Mouse (Mus musculus) cerebellum, postnatal 25 days (tissue): Measurements from ENCODE around the gene Sult4a1.

Source experiments
- DNase-seq, 2 experiments: peaks; one replicate each; pipeline ENCODE4 v3.0.0; 2021; ENCODE audit warnings: mixed read lengths in 2 of 2

The Sult4a1 gene

DNA sequence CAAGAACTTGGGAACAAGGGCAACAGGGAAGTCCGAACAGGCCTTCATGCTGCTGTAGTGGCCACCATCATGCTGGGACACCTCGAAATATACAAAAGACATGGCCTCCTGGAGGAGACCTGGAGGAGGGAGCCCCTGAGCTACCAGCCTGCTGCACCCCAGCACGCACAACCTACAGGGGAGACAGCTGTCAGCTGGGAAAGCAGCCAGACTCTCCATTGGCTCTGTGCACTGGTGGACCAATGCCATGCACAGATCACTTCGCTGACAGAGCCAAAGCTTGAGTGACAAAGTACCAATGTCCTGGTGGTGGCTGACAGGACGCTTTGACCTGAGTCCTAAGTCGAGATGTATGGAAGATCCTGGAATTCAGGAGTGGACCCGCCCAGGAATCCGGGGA lies 9.5 kb downstream of the Sult4a1 start:
- peak; percentile 85 to 86 for DNase-seq

DNA sequence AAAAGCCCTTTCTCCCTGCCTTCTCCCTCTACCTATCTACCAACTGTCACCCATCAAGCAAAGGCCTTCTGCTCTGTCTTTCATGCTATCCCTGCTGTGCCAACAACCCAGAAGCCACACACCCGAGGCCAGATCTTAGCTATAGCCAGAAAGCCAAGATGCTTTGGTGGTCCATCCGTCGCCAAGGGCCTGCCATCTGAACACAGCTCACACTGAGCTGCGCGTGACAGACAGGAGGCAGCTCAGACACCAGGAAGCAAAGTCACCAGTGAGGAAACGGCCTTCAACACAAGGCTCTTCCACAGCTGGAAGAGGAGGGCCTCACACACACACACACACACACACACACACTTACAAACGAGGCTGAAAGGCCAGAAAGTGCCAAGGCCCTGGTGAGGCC lies 10.6 kb downstream of the Sult4a1 start:
- DNase-seq, result peak; percentile 26 to 38

DNA sequence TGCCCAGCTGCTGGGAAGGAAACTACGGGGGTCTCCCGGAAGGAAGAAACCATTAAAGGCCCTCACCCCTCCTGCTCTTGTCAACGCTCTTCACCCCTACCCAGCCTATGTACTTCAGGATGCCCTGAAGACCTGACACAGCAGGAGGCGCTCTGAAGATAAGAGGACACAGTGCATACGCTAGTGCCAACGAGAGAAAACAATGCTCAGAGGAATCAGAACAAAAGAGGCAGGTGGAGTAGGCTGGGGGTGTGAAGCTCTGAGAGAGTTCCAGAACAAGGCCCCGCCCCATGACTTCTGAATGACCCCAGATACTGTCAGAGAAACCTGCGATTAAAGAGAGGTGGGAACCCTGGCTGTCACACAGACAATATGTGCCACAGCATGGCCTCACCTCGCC lies 18.8 kb downstream of the Sult4a1 start:
- DNase-seq, result no peak

DNA sequence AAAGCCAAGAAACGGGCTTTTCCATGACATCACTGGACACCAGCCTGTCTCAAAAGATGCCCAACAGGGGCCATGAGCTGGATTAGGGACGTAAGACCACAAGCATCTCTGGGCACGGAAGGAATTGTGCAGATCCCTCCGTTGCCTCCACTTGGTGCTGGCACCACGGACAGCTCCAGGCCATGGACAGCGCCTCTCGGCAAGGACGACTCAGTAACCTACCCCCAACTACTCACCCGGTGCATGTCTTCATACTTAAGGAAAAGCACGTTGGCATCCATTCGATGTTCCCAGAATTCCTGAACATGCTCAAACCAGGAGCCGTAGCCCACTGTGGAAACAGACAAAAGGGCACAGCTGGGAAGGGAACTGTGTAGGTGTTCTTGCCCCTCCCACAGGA lies 19.2 kb downstream of the Sult4a1 start:
- DNase-seq, result peak in 1 of 2 experiments; percentile 22

DNA sequence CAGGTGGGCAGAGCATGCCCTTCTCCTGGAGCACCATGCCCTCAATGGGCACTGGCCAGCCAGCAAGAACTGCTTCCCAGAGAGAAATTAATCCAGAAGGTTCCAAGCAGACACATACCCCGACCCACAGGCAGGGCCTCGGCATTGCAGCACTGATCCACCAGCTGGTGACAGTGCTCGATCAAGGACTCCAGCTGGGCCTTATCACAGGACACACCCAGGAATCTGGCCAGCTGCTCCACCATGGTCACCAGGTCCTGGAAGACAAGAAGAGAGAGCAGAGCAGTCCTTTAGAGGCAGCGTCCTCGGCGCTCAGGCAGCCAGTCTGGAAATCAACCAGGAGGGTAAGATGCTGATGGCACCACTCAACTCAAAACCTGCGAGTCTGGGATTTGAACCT lies 25.5 kb downstream of the Sult4a1 start:
- DNase-seq, result no peak

DNA sequence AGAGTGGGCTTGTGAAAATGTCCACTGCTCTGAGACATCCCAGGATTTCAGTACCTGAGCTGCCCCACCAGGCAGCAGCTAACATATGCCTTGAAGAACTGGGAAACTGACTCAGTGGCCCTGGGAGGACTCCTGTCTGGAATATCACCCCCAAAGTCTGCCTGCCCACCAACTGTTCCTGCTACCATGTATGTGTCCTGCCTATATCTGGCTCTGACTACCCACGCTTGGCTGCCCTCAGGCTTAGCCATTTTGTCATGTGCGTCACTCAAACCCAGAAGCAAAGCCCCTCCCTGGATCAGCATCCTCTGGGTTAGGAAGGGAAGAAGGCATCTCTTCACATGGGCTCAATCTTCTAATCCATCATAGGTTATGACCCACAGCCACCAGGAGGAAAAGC lies 26.0 kb downstream of the Sult4a1 start:
- DNase-seq, result no peak

DNA sequence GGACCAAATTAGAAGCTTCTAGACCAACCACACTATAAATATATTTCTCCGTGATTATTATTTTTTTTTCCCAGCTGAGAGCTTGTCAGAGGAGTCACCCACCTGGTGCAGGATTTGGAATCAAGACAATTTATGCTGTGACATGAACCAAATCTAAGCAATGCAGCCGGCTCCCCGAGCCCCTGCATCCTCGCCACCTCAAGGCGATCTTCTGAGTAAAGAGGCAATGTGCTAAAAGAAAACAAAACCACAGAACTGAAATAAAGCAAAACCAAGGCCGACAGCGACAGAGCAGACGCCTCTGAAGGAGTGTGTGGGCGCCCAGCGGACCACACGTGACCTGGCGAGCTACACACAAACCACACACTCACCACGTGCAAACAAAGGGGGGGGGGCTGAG lies 26.9 kb downstream of the Sult4a1 start:
- no peak for DNase-seq

DNA sequence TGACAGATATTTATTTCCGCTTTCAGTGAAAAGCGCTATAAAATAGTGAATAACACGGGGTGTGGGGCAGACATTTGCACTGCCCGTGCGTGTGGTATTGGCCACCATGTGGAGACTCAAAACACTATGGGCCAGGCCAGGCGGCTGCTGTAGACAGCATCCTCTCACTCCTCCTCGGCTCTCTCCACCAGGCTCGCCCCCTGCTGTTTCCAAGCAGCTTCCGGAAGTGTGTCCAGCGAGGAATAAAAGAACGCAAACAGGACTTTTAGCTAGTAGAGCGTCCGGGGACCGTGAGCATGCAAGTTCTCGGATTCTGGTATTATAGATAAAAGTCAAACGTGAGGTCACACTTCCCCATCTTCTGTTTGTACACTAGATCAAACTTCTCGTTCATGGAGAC lies 28.4 kb downstream of the Sult4a1 start:
- DNase-seq, result no peak

DNA sequence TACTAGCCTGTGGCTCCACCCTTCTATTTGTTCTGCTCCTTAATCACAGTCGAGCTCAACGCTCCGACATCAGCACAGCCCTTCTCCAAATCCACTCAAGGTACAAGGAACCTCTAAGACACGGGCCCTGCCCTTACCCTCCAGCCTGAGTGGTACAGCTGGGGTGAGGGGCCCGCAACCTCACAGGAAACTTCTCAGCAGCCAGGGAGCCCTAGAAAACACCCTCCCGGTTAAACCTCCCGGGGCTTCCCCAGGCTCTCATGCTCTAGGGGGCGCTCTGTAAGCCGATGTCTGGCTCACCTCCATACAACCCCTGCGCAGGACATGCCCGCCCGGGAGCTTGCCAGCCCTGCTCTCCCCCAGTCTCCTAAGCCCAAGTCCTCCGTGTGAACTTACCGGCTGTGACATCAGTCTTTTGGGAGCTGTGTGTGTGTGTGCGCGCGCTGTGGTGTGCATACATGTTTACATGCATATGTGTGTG lies 30.8 kb downstream of the Sult4a1 start:
- peak; percentile 52 to 66 for DNase-seq

DNA sequence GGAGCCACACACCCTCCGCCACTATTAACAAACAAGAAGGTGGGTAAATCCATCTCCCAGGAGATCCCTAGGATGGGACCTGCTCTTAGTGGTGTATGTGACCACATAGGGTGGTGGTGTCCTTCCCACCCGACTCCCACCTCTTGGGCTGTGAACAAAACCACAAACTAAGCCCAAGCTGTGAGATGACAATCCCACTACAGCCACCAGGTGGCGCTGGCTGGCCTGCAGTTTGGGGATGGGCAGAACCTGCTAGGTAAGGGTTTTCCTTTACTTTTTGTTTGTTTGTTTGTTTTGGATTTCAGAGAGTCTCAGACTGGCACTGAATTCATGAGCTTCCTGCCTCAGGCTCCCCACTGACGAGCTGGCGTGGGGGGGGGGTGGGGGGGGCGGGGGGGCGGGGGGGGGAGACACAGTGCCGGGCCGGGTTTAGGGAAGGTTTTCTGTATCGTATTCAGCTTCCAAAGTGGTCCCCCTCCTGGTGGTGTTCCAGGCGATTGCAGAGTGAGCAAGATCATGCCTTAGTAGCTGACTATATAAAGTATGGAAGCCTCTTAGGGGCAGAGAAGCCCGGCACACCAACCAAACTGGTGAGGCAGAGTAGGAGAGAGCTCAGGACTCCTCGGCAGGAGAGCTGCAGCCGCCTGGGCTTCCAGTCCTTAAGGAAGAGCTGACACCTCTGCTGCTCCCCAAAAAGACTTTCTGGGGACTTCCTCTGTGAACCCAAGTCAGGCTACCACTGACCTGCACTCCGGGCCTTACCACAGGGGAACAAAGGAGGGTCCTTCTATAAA lies 31.4 kb downstream of the Sult4a1 start:
- peak; percentile 85 to 89 for DNase-seq

DNA sequence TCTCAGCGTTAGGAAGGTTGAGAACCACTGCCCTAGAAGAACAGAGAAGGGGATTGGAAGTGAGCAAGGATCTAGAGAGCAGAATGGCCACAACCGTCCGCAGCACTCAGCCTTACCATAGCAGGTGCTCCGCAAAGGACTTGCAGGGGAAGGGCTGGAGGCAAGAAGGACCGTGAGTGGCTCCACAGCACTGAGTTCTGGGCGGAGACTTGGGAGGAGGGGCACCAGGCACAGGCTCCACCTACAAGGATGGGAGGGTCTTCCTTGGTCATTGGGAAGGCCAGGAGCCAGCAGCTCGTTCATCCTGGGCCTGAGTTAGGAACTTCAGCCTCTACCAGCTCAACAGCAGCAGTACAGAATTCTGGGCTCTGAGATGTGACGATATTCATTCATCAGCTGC lies 32.5 kb downstream of the Sult4a1 start:
- no peak for DNase-seq

DNA sequence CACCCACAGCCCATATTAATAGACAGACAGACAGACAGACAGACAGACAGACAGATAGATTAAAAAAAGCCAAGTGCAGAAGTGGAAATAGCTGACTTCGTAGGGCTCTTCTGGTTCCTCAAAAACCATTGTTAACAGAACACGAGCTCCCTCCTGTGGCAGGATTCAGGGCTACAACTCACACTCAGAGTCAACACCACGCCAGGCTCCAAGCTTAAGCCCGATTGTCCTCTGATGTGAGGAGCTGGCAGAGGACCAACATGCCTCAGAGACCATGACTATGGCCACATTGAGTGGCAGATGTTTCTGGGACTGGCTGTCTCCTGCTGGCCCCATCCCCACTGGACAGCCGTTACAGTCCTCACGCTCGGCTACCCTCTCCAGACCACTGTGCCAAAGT lies 33.3 kb downstream of the Sult4a1 start:
- DNase-seq, result peak; percentile 80 to 87

DNA sequence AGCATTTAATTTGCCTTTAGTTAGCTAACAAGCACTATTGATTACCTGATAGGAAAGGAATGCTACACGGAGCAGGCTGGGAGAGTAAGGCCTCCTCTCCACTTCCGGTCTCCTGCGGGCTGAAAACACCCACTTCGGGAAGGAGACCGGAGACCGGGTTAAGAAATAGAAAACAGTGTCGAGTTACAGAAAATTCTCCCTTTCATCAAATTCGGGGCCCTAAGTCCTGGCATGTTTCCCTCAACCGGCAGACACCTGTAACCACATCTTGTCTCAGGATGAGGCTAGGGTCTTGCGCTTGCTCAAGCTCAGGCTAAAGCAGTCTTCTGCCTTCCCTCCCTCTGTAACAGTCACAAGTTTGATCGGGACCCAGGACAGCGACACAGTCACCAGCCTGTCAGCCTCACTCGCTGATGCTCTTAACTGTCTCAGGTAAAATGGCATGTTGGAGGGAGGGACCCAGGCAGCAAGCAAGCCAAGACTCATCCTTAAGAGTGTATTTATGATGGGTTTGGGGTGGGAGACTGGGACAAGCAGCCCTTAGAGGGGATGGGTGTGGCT lies 35.4 kb downstream of the Sult4a1 start:
- DNase-seq, result no peak

DNA sequence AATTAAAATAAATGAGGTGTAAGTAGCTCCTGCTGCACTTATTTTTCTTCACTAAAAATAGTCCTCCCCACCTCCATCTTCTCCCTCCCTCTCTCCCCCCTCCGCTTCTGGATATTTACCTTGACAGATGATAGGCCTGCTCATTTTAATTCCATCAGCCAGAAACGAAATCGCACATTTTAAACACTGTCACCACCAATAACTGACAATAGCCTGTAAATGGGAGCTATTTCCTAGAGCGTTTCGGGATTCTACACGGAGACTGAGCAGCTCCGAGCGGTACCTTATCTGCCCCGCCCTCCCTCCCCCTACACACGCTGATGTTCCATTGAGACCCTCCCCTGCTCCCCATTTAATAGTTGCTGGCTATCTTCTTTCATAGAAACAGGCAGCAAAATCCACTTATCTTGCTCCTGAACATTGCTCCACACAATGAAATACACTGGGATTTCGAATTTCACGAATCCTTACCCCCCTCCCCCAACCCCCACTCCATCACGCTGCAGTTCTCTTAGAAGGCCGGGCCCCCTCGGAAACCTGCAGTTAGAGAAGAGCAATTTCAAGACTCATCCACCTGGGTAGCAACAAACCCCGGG lies 36.0 kb downstream of the Sult4a1 start:
- DNase-seq, result no peak

DNA sequence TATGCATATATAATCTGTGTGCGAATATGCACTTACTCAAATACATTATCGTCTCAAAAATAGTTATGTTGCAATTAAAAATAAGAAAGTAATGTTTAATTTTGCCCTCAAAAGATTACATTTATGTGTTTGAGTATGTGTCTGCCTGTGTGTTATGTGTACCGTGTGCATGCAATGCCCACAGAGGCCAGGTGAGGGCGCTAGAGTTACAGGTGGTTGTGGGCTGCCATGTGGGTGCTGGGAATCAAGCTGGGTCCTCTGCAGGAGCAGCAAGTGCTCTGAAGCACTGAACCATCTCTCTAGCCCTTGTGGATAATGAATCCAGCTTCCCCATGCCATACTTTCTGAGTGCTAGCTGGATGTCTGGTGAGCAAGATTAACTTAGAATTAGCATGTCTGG lies 39.9 kb downstream of the Sult4a1 start:
- no peak for DNase-seq

DNA sequence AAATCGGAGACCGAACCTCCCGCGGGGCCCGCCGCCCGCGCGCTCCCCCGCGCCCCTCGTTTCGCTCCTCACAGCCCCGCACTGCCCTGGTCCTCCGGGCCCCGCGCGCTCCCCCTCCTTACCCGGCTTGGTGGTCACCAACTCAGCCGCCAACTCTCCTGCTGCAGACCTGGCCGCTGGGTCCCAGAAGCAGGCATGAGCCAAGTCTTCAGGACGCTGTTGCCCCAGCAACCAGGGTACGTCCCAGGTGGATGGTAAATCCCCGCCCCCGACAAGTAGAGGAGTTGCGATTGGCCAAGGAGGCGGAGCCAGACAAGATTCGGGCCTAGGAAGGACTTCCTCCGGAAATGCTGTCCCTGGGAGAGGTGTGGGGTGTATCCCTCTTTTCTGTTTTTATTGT lies 40.4 kb downstream of the Sult4a1 start, which contains the start of gene Efcab6:
TSS of gene Efcab6 (minus strand) at position 240 of the 400 bp plus-strand sequence.
- no peak for DNase-seq

DNA sequence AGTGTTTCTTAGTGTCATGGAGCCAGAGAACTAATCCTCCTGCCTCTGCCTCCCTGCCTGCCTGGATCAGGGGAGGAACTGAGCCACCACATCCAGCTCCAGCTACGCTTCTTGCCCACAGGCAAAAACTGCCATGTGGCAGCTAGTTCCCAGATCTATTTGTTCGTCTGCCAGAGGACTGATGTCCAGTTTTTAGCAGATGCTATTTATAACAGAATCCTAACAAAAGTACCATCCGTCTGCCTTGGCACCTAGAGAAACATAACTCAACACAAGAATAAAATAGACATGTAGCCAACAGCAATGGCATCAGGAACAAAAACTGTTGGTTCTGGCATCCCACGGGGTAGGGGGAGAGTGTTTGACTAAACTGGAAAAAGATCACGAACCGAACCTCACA lies 46.7 kb downstream of the Sult4a1 start:
- no peak for DNase-seq

DNA sequence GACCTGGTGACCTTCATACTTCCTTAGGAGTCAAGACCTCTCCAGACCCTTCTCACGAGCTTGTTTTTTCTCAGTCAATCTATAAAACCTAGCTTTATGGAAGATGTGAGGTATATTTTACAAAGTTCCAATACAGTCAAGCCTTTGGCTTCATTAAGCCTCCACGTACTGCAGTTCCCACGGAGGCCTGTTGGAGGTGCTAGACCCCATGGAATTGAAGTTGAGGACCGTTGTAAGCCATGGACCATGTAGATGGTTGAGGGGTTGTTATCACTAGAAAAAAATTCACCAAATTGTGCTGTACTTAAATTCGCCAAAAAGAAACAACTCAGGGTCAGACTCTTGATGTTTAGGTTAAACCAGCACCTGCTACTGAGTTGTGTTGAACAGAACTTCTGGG lies 49.5 kb downstream of the Sult4a1 start:
- no peak for DNase-seq

DNA sequence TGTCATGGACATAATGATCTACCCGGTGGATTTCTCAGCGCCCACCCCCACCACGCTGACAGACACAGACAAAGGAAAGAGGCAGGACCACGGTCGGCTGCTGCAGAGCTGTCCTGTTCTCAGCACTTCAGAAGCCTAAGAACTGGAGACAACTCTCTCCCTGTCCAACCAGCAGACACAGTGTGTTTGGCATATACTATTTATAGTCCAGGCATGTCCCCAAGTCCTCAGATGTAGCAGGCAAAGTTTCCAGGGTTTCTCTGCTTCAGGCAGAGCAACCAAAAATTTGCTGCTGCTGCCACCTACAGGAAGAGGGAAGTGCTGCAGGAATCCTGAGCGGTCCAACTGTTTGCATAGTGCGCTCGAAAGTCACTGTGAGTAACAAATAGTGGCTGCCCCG lies 51.7 kb downstream of the Sult4a1 start:
- DNase-seq, result peak; percentile 88 to 90

DNA sequence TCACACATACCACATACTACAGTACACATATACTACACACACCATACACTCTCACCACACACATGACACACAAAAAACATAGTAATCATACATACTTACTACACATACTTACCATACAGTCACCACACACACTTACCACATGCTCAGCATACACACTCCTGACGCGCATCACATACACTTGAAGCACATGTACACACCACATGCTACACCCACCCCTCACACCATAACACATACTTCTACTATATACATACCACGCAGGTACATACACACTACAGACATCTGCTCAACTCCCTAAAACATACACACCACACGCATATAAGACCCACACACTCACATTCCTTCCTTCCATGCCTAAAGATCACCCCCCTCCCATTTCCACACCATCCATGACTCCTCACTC lies 52.3 kb downstream of the Sult4a1 start:
- no peak for DNase-seq

DNA sequence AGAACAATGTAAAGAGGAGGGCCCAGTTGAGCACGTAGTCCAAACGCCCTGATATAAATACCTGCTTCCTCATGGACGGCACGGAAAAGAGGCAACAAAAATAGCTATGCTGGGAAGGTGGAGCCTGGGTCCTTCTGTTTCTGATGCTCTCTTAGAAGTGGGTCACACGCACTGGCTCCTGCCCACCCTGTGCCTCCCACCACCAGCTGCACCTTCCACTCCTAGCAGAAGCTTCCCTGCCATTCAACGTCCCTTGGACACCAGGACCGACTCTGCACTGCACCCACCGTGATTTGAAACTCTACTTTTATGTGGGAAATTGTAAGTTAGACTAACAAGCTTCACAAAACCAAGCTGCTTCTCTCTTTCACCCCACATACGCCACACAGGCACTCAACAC lies 53.2 kb downstream of the Sult4a1 start:
- no peak for DNase-seq

DNA sequence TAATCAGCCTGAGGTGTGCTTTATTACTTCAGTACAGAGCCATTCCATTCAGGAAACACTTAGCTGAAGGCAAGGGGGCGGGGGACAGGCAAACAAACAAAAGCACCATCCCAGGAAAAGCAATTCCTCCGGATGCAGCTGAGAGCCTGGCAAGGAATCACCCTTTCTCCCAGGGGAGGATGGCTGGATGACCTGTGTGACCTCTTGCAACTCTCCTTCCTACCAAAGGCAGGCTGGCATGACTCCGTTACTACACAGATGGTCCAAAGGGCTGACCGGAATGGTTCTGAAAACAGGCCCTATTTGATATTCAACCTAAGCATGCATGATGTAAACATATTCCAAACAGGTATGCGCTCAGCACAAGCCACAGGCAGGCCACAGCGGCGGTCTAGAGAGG lies 56.0 kb downstream of the Sult4a1 start:
- no peak for DNase-seq

DNA sequence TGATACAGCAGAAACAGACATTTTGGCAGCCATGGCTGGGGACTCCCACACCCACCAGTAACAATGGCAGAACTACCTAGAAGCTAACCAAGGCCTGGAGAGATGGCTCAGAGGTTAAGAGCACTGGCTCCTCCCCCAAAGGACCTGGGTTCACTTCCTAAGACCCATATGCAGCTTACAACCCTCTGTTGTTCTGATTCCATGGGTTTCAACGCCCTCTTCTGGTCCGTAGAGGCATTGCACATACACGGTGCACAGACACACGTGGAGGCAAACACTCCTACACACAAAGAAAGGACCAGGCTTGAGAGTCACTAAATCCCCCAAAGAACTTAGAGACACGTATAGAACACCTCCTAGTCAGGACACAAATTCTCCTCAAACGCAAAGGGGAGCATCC lies 60.0 kb downstream of the Sult4a1 start:
- DNase-seq, result no peak

DNA sequence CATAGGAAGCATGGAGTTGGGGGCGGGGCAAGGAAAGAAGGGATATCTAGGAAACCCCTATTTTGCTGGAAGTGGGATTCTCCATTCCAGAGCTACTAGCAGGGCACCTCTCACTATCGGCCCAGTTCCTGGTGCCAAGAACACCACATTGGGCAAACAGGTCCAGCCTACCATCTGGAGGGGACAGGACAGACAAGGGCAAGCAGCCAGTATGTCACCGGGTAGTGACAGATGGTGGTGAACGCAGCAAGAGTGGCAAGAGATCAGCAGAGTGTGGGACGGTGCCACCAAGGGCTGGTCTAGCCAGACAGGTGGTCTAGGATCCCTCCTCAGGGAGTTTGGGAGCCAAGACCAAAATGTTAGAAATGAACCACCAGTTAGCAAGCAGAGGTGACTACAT lies 68.5 kb downstream of the Sult4a1 start:
- DNase-seq, result peak; percentile 94 to 95
